Mouse (Mus musculus): ENCODE data around the gene D8Ertd738e. TPM values are rescaled to one million over a fixed set of nuclear protein-coding genes. Genes with fewer than 3 reads are reported as not detected.

Gene D8Ertd738e
- total RNA-seq (2023), result 179 and 201 TPM in 2 replicates

DNA sequence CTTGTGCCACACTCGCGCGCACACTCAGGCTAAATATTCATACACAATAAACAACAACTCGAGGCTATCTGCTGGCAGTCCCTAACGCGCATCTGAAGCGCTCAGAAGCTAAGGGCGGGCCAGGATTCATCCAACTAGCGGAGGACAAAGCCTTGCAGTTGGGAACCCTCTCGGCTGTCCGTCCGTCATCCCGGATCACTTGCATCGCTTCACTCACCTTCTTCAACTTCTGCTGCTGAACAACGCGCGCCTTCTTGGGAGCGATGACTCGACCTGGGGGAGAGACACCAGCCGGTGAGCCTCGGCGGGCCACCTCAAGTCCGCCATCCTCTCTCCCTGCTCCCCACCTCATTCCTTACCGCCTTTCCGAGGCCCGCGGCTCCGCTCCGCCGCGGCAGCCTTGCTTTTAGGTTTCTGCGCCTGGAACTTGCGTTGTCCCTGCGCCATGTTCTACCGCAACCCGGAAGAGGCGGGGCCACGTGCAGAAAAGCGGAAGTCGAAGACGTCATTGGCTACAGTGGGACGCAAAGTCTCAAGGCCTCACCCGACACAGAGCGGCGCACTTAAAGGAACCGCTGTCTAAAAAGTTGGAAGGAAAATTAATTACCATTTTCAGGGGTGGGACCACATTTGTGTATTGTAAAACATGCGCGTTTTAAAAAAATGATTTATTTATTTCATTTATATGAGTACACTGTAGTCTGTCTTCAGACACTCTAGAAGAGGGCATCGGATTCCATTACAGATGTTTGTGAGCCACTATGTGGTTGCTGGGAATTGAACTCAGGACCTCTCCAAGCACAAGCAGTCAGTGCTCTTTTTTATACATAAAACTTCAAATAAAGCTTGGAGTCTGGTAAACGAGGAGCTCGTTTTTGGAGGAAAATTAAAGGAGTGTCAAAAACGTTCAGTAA lies at the start of gene D8Ertd738e:
Gene D8Ertd738e (minus strand): TSS at position 463 of the 914 bp plus-strand sequence.

DNA sequence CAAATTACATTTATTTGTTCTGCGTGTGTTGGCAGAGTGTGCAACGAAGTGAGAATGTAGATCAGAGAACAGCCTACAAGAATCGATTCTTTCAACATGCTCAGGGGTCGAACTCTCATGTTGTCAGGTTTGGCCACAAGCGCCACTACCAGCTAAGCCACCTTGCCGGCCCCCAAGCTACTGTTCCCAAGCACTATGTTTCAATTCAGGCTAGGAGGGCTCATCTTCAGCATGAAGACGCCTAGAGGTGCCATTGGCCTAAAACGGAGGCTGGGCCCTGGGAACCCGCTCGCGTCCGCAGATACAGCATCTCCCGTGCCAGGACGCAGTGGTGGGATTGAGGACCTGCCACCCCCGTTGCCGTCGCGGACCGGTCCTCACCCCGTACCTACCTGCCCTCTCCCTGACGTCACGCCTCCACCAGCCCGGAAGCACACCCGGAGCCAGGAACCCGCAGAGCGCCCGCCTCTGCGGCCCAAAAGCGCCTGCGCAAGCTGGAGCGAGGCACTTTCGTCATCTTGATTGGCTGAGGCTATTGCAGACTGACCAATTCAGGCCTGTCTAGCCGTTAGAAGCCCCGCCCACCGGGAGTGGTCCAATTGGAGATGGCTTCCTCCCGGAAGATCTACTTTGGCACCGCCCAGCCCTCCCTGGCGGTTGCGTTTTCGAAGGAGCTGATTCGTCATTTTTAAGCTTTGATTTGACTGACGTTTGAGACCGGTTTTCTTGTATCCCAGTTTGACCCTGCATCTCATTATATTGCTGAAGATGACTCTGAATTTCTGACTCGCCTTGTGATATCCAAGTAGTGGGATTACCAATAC lies 20.6 kb upstream of the D8Ertd738e start, which contains the start of gene Ccdc130:
Gene Ccdc130 (minus strand): TSS at position 431 of the 824 bp plus-strand sequence.

DNA sequence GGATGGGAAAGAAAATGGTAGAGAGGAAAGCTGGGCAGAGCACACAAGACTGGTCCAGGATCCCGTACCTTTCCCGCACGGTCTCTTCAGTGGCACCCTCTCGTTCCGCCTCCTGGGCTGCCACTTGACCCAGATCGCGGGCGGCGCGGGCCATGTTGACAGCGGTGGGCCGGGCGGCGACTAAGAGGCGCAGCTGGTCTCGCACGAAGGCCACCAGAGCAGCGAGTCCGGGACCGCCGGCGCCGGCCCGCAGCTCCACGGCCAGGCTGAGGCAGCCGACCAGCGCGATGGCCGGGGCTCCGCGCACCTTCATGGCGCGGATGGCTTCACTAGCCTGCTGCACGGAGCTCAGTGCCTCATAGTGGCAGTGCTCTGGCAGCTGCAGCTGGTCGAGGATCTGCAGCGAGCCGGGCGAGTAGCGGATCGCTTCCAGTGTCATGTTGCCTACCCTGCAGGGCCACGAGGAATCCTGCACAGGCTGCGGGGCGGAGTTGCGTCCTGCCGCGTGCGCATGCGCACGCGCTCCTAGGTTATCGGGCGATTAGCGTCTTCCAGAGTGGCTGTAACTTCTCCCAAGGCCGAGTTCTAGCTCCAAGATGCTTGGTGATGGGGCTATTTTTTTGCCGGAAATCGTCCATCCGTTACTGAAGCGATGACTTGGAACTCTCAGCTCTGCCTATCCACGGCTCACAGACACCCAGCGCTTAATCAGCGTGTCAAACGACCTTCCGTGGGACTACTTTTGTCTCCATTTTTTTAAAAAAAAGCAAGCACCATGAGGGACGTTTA lies 7.5 kb upstream of the D8Ertd738e start, which contains the start of gene Mri1:
Gene Mri1 (minus strand): TSS at position 505 of the 789 bp plus-strand sequence.

DNA sequence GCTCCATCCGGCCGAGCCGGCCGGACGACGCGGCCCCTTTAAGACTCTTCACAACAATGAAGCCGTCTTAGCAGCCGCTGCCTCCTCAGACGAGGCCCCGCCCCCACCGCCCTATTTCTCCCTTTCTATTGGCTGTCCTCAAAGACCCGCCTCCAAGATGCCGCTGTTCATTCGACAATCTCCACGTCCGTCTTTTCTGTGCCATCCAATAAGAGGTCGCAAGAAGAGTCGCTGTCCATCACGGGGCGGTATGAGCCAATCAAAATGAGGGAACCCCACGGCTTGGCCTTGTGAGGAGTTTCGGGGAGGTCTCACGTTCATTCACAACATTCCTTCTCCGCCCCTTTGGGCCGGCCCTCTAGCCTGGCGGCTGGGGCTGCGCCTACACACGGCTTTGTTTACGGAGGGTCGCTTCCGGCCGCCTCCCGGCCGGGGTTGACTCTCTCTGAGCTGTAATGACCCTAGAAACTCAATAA lies 12.5 kb downstream of the D8Ertd738e start, which contains the start of gene Zswim4:
Gene Zswim4 (minus strand): TSS at position 58 of the 476 bp plus-strand sequence.

Other genes with a start within 250 kb of the D8Ertd738e start
- gene 1700067K01Rik, start 248.2 kb downstream of the D8Ertd738e start, total RNA-seq (2023), result not detected in 2 replicates
- not detected in 2 replicates for gene 2210011C24Rik, start 237.5 kb downstream of the D8Ertd738e start, total RNA-seq (2023)
- 0.16 TPM in 1 of 2 replicates, not detected in the other for gene Palm3, start 228.2 kb downstream of the D8Ertd738e start, total RNA-seq (2023)
- 0.77 and 1.6 TPM in 2 replicates for gene Il27ra, start 207.1 kb downstream of the D8Ertd738e start, total RNA-seq (2023)
- not detected in 2 replicates for gene Rln3, start 204.7 kb downstream of the D8Ertd738e start, total RNA-seq (2023)
- gene Gm10643, start 184.6 kb downstream of the D8Ertd738e start, total RNA-seq (2023), result 2.9 and 3.0 TPM in 2 replicates
- gene Rfx1, start 182.9 kb downstream of the D8Ertd738e start, total RNA-seq (2023), result 61.0 and 67.9 TPM in 2 replicates
- 24.7 and 26.8 TPM in 2 replicates for gene Dcaf15, start 145.0 kb downstream of the D8Ertd738e start, total RNA-seq (2023)
- gene Podnl1, start 123.7 kb downstream of the D8Ertd738e start, total RNA-seq (2023), result 0.28 TPM in 1 of 2 replicates, not detected in the other
- 14.9 and 20.3 TPM in 2 replicates for gene Cc2d1a, start 101.8 kb downstream of the D8Ertd738e start, total RNA-seq (2023)
- 0.28 TPM in 1 of 2 replicates, not detected in the other for gene 4930432K21Rik, start 101.7 kb downstream of the D8Ertd738e start, total RNA-seq (2023)
- not detected in 2 replicates for gene Nanos3, start 64.5 kb downstream of the D8Ertd738e start, total RNA-seq (2023)
- gene Zswim4, start 12.7 kb downstream of the D8Ertd738e start, total RNA-seq (2023), result 85.3 and 107 TPM in 2 replicates
- gene Mri1, start 7.6 kb upstream of the D8Ertd738e start, total RNA-seq (2023), result 5.9 and 6.8 TPM in 2 replicates
- gene Ccdc130, start 20.7 kb upstream of the D8Ertd738e start, total RNA-seq (2023), result 13.1 and 14.1 TPM in 2 replicates
- gene Cacna1a, start 138.7 kb upstream of the D8Ertd738e start, total RNA-seq (2023), result 0.07 and 0.41 TPM in 2 replicates